Mouse (Mus musculus) erythroblast, embryonic 14.5 days (primary cell): ENCODE data around the gene Vdr.

Experiments used
- GATA1 ChIP-seq: IDR thresholded peaks from 2 replicates; pipeline ENCODE4 v1.6.1; 2012; ENCODE audit warnings: low read length, inconsistent platforms, mixed read lengths
- TAL1 ChIP-seq: IDR thresholded peaks from 3 replicates; pipeline ENCODE4 v1.6.1; 2012; ENCODE audit warnings: low read length, inconsistent platforms, mixed read lengths

DNA sequence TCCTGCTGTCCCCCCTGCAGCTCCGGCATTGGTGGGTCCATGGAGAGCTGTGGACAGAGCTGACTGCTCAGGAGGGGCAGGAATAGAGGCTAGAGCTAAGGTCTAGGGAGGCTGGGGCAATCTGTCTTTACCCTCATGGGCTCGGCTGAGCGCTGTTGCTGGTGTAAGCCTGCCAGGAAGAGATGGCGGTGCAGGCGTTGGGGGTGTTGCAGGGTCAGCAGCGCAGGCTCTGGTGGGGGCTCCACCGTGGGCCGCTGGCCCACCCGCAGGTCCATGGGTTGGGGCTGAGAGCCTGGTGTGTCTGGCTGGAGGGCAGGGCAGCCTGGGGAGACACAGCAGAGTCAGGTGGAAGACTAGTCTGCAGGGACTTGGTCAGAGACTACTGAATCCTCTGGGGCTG is 99.1 kb downstream of the Vdr start:
- TF ChIP-seq GATA1 (no peak), TAL1 (no peak)
